Mouse (Mus musculus) frontal cortex, postnatal 25 days (tissue): ENCODE measurements around the gene Alkbh4.
"Not testable (repeated sequence)": the region's sequence is repeated elsewhere in the genome, so short reads cannot be mapped to it uniquely, and the experiment has no call there.

Source experiments
- DNase-seq, 2 experiments: peaks; one replicate each; pipeline ENCODE4 v3.0.0; 2022; ENCODE audit warnings: low spot score in 2 of 2

Gene Alkbh4

DNA sequence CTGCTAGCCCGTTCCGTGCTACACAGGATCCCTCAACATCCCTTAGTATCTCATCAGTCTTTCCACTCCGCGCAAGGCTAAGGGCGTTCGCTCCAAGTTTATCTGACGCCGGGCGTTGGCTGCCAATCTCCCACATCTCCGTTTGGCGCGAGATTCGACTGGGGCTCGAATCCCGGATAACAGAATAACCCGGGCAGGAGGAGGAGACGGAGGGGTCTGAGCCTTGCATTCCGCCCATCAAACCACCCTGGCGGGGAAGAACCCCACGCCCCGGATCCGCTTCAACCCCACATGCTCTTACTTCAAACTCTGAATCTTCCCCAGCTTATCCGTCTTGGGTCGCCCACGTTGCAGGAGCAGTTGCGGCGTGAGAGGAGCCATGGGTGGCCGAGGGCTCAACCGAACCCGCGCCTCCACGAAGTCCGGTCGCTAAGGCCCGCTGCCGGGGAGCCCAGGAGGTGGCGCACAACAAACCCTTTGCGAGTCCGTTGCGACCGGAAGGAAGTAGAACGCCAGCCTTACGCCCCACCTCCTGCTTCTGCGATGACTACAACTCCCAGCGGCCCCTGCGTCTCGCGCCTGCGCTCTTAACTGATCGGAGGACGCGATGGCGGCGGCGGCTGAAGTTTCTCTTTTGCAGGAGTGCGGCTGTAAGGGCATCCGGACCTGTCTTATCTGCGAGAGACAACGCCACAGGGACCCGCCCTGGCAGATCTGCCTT is at the start of gene Alkbh4, which contains the start of gene Lrwd1:
Gene Alkbh4 (plus strand): TSS at position 576 of the 721 bp plus-strand sequence.
Gene Lrwd1 (minus strand): TSS at position 504 of the 721 bp plus-strand sequence.
- DNase-seq, result peak; percentile 90 to 92

DNA sequence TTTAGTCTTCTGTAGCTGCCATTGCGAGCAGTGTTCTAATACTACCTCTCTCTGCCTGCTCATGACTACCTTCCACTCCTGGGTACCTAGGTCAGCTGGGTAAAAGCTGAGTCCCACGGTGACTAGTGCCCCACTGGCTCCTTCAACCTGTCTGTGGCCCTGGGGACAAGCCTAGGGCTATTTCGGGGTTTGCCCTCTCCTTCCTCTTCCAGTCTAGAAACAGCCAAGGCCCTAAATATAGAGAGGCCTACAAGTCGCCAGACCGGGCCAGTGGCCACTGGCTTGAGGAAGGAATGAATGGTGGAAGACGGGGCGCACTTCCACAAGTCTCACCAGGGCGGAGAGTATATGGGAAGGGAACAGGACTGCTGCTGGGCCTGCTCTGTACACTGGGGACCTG is 49.7 kb upstream of the Alkbh4 start:
- DNase-seq, result no peak

DNA sequence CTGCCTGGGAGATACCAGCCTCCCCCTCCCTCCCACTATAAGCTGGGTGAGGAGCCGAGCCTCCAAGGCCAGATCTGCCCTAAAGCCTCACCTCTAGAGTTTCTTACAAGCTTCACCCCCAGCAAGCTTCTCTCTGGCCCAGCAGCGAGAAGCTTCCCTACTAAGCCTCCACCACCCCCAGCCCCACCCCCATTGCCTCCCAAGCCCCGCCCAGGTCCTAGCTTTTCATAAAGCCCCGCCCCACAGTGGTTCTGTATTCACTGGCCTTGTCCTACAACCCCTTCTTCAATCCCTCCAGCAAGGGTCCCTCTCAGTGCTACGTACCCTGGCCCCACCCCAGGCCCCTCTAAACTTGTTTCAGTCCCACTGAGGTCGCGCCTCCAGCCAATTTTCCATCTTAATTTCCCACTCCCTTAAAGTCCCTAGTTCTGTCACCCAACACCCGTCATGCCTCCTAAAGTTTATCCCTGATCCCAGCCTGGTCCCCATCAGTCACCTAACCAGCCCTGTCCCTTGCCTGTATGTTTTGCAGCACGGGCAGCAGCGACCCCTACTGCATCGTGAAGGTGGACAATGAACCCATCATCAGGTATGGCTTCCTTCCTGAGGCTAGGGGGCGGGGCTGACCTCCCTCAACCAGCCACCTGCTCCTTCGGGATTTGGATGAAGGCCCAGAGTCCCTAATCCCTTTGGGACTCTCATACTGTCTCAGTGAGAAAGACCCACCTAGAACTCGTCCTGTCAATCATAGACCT is 46.9 kb upstream of the Alkbh4 start:
- DNase-seq, result no peak

DNA sequence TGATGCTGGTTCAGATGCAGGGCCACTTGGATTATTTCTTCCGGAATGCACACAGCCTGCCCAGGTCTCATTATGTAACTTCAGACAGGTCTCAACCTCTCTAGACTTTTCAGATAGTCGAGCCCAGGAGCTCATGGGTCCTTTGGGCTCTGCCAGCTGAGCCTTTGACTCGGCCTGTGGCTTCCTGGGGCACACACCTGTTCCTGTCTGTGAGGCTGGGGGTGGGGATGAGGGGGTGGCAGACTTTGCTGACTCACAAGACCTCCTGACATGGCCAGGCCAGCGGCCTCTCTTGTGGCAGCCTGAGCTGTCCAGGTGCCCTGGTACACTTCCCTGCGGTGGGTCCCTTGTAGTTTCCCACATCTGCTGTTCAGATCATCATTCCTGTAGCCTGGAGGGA is 44.0 kb upstream of the Alkbh4 start:
- DNase-seq, result no peak

DNA sequence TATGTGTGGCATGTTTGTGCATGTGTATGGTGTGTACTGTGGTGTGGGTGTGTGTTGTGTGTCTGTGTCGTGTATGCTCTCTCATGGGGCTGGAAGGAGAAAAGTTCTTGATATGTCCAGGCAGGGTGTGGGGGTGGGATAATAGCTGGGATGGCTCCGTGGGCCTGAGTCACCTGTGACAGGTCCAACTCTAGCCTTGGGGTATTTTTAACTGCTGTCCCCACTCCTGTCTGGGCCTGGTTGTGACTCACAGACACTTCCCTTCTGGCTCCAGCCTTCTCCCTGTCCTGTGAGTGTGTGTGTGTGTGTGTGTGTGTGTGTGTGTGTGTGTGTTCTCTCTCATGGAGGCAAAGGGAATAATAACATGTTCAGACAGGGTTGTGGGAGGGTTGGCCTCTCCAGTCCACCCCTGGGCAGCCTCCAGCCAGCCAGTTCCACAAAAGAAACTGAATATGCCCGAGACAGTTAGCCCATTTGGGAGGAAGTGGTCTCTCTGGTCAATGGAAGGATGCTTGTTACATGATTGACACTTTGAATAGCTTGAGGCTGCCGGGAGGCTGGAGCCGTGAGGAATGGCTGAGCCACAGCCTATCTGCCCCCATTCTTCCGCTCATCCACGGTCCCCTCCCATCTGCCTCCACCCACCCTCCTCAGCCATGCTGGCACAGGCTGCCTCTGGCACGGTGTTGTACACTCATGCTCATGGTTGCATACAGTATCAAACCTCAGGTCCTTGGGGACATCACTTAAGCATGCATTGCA is 41.5 kb upstream of the Alkbh4 start:
- no peak for DNase-seq

DNA sequence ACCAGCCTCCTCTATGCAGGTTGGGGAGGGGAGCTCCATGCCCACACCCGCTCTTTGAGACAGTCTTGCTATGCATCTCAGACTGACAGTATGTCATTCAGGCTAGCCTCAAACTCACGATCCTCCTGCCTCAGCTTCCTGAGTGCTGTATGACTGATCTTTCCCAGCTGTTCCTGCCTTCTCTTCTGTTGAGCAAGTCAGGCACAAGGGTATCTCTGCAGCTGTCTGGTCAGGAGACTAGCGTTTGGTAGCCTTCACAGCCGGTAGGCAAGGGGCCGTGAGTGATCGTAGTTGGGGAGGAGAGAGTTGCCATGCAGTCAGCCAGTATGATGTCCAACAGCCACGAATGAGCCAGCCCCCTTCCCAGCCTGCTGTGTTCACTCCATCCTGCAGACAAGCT is 40.9 kb upstream of the Alkbh4 start:
- no peak for DNase-seq

DNA sequence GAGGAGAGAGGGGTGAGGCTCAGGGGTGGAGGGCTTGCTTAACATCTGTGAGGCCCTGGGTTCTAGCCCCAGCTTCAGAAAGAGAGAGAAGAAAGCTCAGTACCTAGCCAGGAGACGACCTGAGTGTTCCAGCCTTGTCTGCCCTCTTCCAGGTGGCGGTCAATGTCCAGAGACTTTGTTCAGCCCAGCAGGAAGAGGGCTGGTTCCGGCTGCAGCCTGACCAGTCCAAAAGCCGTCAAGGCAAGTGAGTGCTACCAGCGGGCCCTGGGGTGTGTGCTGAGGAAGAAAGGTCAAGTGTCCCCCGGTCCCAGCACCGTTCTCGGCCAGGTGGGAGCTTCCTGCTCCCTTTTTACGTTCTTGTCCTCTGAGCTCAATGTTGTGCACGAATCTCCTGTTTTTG is 37.4 kb upstream of the Alkbh4 start:
- DNase-seq, result no peak

DNA sequence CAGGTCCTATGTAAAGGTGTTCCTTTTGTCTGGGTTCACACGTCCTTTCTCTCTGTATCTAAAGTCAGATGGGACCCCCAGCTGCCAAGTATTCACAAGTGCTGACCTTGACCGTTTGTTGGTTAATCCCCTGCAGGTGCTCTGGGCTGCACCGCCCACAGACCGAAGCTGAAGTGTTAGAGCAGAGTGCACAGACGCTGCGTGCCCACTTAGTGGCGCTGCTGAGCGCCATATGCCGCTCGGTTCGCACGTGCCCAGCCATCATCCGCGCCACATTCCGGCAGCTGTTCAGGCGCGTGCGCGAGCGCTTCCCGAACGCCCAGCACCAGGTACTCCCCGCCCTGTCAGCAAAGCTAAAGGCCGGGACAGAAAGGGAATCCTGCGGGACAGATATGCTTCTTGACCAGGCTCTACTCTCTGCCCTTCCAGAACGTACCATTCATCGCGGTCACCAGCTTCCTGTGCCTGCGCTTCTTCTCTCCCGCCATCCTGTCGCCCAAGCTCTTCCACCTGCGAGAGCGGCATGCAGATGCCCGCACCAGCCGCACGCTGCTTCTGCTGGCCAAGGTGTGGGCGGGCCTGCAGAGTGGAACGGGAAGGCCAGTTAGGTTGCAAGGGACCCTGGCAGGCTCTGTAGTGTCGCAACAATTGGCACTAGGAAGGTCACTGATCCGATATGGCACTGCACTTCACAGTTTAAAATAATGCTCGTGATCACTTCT is 33.7 kb upstream of the Alkbh4 start:
- DNase-seq, result peak; percentile 44 to 45

DNA sequence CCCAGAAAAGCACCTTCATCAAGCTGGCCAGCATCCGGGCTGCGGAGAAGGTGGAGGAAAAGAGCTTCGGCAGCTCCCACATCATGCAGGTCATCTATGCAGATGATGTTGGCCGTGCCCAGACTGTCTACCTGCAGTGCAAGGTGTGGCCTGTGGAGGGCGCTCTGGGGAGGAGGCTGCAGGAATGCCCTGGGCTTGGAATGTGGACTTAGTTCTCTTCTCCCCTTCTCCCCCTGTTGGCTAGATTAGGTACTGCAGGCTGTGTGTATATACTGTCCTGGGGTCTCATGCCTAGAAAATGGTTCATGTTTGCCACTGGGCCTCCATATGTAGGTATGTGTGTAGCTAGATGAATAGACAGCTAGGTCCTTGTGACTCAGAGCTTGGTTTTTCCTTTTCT is 31.4 kb upstream of the Alkbh4 start:
- no peak for DNase-seq

DNA sequence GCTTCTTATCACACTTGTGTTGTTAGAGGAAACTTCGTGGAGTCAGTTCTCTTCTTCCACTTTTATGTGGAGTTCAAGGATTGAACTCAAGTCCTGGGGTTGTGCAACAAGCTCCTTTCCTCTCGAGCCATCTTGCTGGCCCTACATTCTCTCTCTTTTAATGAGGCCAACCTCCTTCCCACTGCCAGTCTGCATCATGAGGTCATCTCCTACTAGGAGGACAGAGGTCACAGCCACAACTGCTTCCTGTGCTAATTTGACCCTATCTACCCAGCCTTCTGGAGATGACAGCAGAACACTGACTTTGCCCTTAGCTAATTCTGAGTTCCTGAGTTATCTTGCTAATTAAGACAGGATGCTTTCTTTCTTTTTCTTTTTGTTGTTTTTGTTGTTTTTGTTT is 27.5 kb upstream of the Alkbh4 start:
- DNase-seq, result no peak

DNA sequence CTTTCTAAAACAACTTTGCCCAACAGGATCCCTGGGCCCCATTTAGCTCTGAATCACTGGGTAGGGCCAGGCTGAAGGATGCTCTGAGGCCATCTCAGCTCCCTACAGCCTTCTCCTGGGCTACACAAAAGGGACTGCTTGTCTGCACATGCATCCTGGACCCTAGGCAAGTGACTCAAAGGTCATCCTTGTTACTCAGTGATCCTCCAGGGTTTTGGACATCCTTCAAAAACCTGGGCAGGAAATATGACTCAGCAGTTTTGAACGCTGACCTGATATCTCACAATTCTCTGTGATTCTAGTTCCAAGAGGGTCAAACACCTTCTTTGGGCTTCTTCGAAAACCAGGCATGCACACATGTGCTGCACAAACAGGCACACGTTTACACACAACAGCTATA is 26.9 kb upstream of the Alkbh4 start:
- no peak for DNase-seq

DNA sequence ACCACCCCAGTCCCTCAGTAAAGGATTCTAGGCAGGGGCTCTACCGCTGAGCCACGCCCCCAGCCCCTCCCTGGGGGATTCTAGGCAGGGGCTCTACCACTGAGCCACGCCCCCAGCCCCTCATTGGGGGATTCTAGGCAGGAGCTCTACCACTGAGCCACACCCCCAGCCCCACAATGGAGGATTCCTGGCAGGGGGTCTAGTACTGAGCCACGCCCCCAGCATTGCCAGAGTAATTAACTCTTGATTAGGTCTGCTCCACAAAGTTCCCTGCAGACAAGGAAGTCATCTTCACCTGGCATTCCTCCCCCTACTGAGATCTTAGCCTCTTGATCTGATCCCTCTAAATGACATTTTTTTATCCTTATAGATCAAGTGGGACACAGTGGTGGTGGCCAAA is 22.4 kb upstream of the Alkbh4 start:
- not testable (repeated sequence) for DNase-seq

DNA sequence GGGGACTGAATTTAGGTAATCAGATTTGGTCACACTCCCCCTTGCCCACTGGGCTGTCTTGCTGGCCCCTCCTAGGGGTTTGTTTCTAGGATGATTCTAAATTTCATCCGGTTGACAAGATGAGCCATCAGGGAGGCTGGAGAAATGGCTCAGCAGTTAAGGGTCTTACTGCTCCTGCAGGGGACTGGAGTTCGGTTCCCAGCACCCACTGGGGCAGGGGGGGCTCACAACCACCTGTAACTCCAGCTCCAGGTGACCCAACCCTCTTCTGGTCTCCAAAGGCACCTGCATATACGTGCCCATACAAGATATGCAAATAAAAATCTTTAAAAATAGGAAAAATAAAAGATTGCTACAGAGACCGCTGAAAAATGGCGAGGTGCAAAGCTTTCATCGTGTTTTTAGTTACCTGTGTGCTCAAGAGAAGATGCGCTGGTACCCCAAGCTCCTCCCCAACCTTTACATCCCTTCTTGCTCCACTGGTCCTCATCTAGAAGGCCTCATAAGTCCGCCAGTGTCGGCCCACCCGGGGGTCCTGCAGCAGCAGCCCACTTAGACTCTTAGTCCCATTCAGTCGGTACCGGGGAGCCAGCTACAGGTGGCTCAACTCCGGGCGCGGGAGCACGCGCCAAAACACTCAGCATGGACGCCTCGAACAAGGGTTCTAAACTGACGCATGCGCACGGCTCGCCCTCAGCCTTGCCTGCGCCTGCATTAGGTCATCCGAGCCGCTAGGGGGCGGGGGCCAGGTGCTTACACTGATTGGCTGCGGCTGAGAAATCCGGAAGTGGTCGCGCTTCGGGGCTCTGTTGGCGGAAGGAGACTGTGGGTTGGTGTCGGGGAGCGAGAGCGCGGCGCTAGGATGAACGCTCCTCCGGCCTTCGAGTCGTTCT is 19.8 kb upstream of the Alkbh4 start, which contains the start of gene Polr2j:
Gene Polr2j (plus strand): TSS at position 741 of the 893 bp plus-strand sequence.
- DNase-seq, result peak; percentile 97 to 98

DNA sequence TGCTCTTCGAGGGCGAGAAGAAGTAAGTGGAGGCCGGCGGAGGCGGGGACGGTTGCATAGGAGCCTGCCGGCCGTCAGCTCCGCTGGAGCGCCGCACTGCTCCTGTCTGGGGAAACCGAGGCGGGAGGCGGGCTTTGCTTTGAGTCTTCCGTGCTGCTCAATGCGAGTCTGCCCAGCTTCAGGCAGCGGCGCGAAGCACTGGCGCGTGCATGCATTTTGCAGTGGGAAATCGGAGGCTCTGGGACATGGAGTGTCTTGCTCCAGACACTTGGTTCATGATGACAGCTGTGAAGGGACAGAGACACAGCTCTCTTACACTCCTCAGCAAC is 19.2 kb upstream of the Alkbh4 start:
- no peak for DNase-seq

DNA sequence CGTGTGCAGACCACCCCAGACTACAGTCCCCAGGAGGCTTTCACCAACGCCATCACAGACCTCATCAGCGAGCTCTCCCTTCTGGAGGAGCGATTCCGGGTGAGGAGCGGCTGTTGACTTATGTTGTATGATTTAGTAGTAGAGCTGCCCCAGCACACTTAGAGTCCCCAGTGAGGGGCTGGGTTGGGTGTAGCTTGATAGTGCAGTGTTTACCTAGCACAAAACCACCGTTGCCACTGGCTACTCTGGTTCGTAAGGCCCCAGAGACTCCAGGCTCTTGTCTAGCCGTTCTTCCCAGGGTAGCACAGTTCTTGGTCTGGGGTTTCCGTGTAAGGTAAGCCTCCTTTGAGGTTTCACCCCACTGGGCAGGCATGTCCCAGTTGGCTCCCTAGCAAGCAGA is 13.8 kb upstream of the Alkbh4 start:
- no peak for DNase-seq

DNA sequence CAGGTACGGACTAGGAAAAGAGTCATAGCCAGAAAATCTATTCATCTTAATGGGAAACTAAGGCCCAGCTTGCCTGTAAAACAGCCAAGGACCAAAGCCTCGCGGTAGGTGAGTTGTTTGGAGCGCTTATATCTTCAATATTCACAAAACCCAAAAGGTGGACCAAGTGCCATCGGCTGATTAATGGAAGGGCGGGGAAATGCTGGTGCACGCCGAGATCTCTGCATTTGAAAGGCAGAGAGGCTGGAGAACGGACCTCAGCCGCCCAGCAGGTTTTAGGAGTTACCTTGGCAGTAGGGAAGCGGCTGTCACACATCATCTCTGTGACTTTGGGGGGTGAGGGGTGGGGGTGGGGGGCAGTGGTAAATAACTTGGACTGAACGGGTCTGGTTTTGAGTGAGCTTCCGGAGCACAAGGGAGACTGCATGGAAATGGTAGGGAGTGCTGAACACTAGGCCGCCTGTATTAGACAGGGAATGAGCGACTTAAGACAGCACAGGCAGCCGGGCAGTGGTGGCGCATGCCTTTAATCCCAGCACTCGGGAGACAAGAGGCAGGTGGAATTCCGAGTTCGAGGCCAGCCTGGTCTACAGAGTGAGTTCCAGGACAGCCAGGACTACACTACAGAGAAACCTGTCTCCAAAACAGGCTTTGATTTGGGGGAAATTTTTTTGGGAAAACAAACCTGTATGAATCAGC is 495 bp downstream of the Alkbh4 start:
- DNase-seq, result no peak

DNA sequence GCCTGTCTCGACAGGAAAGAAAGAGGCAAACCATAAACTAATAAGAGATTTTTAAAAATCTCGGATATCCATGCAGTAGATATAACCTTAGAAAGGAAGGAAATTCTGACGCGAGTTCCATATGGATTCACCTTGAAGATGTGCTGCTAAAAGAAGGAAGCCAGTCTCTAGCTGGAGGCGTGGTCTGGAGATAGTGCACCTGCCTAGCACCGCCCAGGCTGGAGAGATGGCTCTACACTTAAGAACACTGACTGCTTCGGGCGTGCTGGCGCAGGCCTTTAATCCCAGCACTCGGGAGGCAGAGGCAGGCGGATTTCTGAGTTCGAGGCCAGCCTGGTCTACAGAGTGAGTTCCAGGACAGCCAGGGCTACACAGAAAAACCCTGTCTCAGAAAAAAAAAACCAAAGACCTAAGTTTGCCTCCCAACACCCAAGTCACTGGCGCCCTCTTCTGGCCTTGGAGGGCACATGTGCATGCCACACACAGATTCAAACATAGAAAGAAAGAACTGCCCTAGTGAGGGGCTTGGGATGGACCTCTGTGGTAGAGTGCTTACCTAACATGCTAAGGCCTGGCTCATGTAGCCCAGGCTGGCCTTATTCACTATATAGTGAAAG is 1.8 kb downstream of the Alkbh4 start:
- no peak for DNase-seq

DNA sequence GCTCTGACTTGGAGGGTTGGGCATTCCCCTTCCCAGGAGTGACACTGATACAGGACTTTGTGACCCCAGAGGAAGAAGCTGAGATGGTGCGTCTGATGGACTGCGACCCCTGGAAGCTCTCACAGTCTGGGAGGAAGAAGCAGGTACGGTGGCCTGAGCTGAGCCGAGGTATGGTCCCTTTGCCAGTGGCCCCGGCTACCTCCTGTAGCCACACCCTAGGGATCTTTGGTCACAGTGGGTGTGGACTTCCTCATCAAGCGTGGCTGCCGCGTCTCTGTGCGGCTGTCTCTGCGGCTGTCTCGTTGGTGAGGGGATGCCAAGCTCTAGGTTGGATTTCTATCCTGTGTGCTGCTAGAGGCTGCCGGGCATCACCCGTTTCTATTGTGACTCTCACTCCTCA is 3.4 kb downstream of the Alkbh4 start:
- no peak for DNase-seq

DNA sequence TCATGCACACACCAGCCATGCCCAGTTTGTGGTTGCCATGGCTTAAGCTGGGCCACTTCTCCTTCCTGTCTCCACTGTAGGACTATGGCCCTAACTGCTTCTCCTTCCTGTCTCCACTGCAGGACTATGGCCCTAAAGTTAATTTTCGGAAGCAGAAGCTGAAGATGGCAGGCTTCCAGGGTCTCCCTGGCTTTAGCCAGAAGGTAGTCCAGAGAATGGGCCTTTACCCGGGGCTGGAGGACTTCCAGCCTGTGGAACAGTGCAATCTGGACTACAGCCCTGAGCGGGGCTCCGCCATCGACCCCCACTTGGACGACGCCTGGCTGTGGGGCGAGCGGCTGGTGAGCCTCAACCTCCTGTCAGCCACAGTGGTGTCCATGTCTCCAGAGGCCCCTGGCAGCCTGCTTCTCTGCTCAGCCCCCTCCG is 4.1 kb downstream of the Alkbh4 start:
- DNase-seq, result no peak

DNA sequence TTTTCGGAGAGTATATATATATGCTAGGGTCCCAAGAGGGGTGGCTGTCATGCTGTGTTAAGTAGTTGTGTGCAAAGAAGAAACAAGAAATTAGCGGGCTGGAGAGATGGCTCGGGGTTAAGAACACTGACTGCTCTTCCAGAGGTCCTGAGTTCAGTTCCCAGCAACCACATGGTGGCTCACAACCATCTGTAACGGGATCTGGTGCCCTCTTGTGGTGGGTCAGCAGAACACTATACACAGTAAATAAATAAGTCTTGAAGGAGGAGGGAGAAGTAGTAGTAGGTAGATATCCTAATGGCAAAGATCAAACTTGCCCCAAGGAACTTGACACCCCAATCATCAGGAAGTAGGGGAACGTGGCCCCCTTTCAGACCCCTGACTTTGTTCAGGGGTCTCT is 6.8 kb downstream of the Alkbh4 start:
- no peak for DNase-seq
